Mouse (Mus musculus) kidney, postnatal 0 days (tissue): ENCODE data around the gene Xpnpep1. TPM values are rescaled to one million over a fixed set of nuclear protein-coding genes. Genes with fewer than 3 reads are reported as not detected.

Experiments
- ATAC-seq: fragments of 200-750 bp; cut with Nextera tagmentation; replicated peaks from 2 replicates; pipeline ENCODE4 v1.8.0; 2017; ENCODE audit warnings: low read depth, moderate number of reproducible peaks, moderate TSS enrichment, moderate library complexity; ENCODE audit not compliant: low FRiP score
- DNase-seq: peaks from one replicate; pipeline ENCODE4 v3.0.0-alpha.2; 2016; ENCODE audit warnings: low spot score
- H3K27ac ChIP-seq: fragments of 300-500 bp; sonication (generic); 2 replicates; pipeline ENCODE4 v1.5.1; 2014; ENCODE audit warnings: mild to moderate bottlenecking
- H3K27me3 ChIP-seq: fragments of 300-500 bp; sonication (generic); 2 replicates; pipeline ENCODE4 v1.6.1; 2014; ENCODE audit warnings: low read length, mixed read lengths; ENCODE audit not compliant: insufficient read depth
- H3K36me3 ChIP-seq: fragments of 300-500 bp; sonication (generic); 2 replicates; pipeline ENCODE4 v1.6.1; 2014; ENCODE audit warnings: low read length, mixed read lengths; ENCODE audit not compliant: insufficient read depth
- H3K4me1 ChIP-seq: fragments of 300-500 bp; sonication (generic); replicated peaks from 2 replicates; pipeline ENCODE4 v1.6.1; 2014; ENCODE audit warnings: antibody characterized with exemption, low read length, mixed read lengths; ENCODE audit not compliant: insufficient read depth
- H3K4me2 ChIP-seq: fragments of 300-500 bp; sonication (generic); 2 replicates; pipeline ENCODE4 v1.6.1; 2014; ENCODE audit warnings: mild to moderate bottlenecking, low read length, moderate library complexity, mixed read lengths
- H3K4me3 ChIP-seq: fragments of 300-500 bp; sonication (generic); replicated peaks from 2 replicates; pipeline ENCODE4 v1.5.1; 2014; ENCODE audit warnings: low read depth, low read length
- H3K9ac ChIP-seq: fragments of 300-500 bp; sonication (generic); 2 replicates; pipeline ENCODE4 v1.6.1; 2014; ENCODE audit warnings: low read depth, low read length
- H3K9me3 ChIP-seq: fragments of 300-500 bp; sonication (generic); replicated peaks from 2 replicates; pipeline ENCODE4 v1.6.1; 2016; ENCODE audit warnings: low read length, inconsistent platforms, mixed read lengths
- CTCF ChIP-seq: IDR thresholded peaks from 2 replicates; pipeline ENCODE4 v1.5.1; 2016; ENCODE audit warnings: antibody characterized with exemption, low read depth, mild to moderate bottlenecking, moderate library complexity
- WGBS: fragments of 180-500 bp; shearing (Covaris S2); extraction: QIAGEN DNeasy Blood & Tissue Kit; methylation state at CpG from one replicate; pipeline ENCODE4 v1.1.7; 2014; 5-methylcytosine and 5-hydroxymethylcytosine counted together
- polyA plus RNA-seq: library from polyadenylated mRNA; unstranded; fragments of >200 nt; fragmentation: Nextera tagmentation; extraction: Ambion mirVana; gene quantifications from 2 replicates; pipeline ENCODE4 v1.2.1, GENCODE M21; 2015

The Xpnpep1 gene
- polyA plus RNA-seq, 1 experiment from 2014 or later: 147 TPM

GRCm38 (mm10) chr19:53069451-53069850 lies 29.4 kb upstream of the Xpnpep1 start:
- ATAC-seq (no peak), DNase-seq (no peak)
- Histone ChIP-seq H3K4me1 (peaks cover 9% of the 10 kb centered on the region; the same call in 1 of the 2 replicates), H3K4me2 (no peak overlapping the region), H3K4me3 (no peak overlapping the region), H3K36me3 (no peaks in the 10 kb centered on the region), H3K9me3 (no peaks in the 10 kb centered on the region), H3K27me3 (no peaks in the 10 kb centered on the region), H3K9ac (no peak overlapping the region), H3K27ac (no peak overlapping the region)
- WGBS: 69% methylated on average over 3 of the region's 3 CpGs
- TF ChIP-seq CTCF: no peak

GRCm38 (mm10) chr19:53066934-53067333 lies 26.9 kb upstream of the Xpnpep1 start:
- ATAC-seq (peak; percentile 77), DNase-seq (peak; percentile 86)
- H3K4me1 ChIP-seq: 0 out of 2 replicates have a peak, but pooled peaks cover 3% of the 10 kb centered on the region
- H3K9me3 ChIP-seq: no peaks in the 10 kb centered on the region
- WGBS: 17% methylated on average over 10 of the region's 10 CpGs
- H3K4me3 ChIP-seq: no peak overlapping the region
- H3K9ac ChIP-seq: no peak overlapping the region
- peak overlapping the region; percentile 40 for H3K4me2 ChIP-seq
- H3K27me3 ChIP-seq: no peaks in the 10 kb centered on the region
- no peaks in the 10 kb centered on the region for H3K36me3 ChIP-seq
- TF ChIP-seq CTCF: no peak
- peak overlapping the region; percentile 47; the same call in 1 of the 2 replicates for H3K27ac ChIP-seq

DNA sequence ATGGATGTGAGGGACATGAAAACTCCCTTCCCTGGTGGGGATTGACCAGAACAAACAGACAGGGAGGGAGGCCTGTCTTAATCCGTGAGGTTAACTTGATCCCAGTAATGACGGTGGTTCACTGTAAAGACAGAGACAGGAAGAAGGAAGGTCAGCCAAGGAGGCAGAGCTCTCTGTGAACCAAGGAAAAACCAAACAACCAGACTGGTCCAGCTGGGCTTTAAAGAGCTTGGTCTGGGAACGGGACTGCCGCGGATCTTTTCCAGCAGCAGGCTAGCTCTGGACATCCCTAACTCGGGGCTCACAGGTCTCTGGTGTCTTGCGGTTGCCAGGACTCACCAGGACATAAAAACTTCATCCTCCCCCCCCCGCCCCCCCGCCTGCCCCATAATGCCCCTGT lies 26.5 kb upstream of the Xpnpep1 start:
- no peaks in the 10 kb centered on the region for H3K27me3 ChIP-seq
- ATAC-seq (peak; percentile 55), DNase-seq (peak; percentile 71)
- 15% methylated on average over 9 of the region's 9 CpGs for WGBS
- no peaks in the 10 kb centered on the region for H3K4me1 ChIP-seq
- no peak overlapping the region for H3K4me3 ChIP-seq
- 0 out of 2 replicates have a peak overlapping the region, but pooled peaks have one; percentile 8 for H3K9ac ChIP-seq
- H3K27ac ChIP-seq: 0 out of 2 replicates have a peak overlapping the region, but pooled peaks have one; percentile 47
- no peaks in the 10 kb centered on the region for H3K36me3 ChIP-seq
- no peak for TF ChIP-seq CTCF
- no peaks in the 10 kb centered on the region for H3K9me3 ChIP-seq
- H3K4me2 ChIP-seq: peak overlapping the region; percentile 40

GRCm38 (mm10) chr19:53064972-53065361 lies 25.0 kb upstream of the Xpnpep1 start:
- Histone ChIP-seq H3K4me2 (no peak overlapping the region), H3K27ac (no peak overlapping the region), H3K9ac (no peak overlapping the region), H3K36me3 (no peaks in the 10 kb centered on the region), H3K27me3 (no peaks in the 10 kb centered on the region), H3K9me3 (no peaks in the 10 kb centered on the region), H3K4me3 (no peak overlapping the region), H3K4me1 (no peaks in the 10 kb centered on the region)
- no peak for TF ChIP-seq CTCF
- WGBS: 37% methylated on average over 8 of the region's 8 CpGs
- ATAC-seq (no peak), DNase-seq (no peak)

DNA sequence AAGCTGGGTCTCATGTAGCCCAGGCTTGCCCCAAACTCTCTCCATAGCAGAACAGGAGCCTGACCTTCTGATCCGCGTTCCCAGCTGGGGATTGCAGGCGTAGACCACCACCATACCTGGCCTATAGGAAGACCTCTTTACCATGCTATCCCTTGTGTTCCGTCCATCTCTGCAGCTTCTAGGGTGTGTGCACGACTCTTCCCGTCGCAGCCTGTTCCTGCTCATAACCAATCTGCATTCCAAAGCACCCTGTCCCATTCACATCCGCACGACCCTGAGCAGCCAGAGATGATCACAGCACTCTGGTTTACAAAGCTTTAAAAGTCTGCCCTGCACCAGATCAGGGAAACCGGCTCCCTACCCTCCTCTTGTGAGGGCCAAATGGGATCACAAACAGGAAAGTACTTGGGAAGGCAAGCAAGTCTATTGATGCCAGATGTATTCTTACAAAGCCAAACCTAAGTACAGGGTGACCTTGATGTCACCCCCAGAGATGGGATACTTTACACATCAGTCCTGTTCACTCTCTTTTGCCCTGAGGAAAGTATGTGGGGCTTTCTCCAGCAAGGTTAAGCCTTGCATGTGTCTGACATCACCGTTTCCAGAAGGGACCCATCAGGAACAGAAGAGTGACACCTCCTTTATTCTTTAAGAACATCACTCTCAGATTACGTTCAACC lies 24.4 kb upstream of the Xpnpep1 start:
- Histone ChIP-seq H3K27ac (no peak overlapping the region), H3K36me3 (no peaks in the 10 kb centered on the region), H3K9me3 (no peaks in the 10 kb centered on the region), H3K27me3 (no peaks in the 10 kb centered on the region), H3K4me2 (no peak overlapping the region), H3K4me3 (no peak overlapping the region), H3K4me1 (no peaks in the 10 kb centered on the region), H3K9ac (no peak overlapping the region)
- DNase-seq (no peak), ATAC-seq (no peak)
- no peak for TF ChIP-seq CTCF
- 65% methylated on average over 12 of the region's 12 CpGs for WGBS

- no peak for DNase-seq
- no peak overlapping the region for H3K9ac ChIP-seq
- H3K9me3 ChIP-seq: no peaks in the 10 kb centered on the region
- WGBS: 19% methylated on average over 3 of the region's 3 CpGs
- H3K36me3 ChIP-seq: no peaks in the 10 kb centered on the region
- no peaks in the 10 kb centered on the region for H3K27me3 ChIP-seq
- H3K4me1 ChIP-seq: 0 out of 2 replicates have a peak, but pooled peaks cover 7% of the 10 kb centered on the region
- H3K27ac ChIP-seq: no peak overlapping the region
- no peak overlapping the region for H3K4me2 ChIP-seq
- ATAC-seq: no peak
- no peak for TF ChIP-seq CTCF
- no peak overlapping the region for H3K4me3 ChIP-seq
These were observed 22.0 kb upstream of the Xpnpep1 start for GRCm38 (mm10) chr19:53062046-53062445.
